In genomic region chr11:85308799-85309198, GRCm38 (mm10) we compare ENCODE assay signal across 17 mouse cellular contexts. TPM values are rescaled to one million over a fixed set of nuclear protein-coding genes. Genes with fewer than 3 reads are reported as not detected.
DNase-seq lines count a peak whose midpoint lies in the region; ATAC-seq lines count a peak whose summit lies in the region.
"Had no signal": no experiment of that assay in that cellular context is flagged by ENCODE, and none has a peak within 500 bp of the region (broad histone marks: within the 10 kb centered on the region; RNA-seq: fewer than 3 reads in every experiment).

No protein-coding gene starts in this region.

- H3K9ac ChIP-seq in liver, embryonic 13.5 days, result no peak overlapping the region
- H3K9ac ChIP-seq in liver, embryonic 11.5 days (ENCODE audit: low read depth, low read length), result no peak overlapping the region
- no peak overlapping the region for H3K9ac ChIP-seq in hindbrain, embryonic 13.5 days
- H3K9ac ChIP-seq: heart, embryonic 13.5 days; hindbrain, embryonic 14.5 days; kidney, embryonic 15.5 days; midbrain, embryonic 13.5 days; neural tube, embryonic 13.5 days had no signal

- peaks cover 31% of the 10 kb centered on the region for H3K4me1 ChIP-seq in liver, embryonic 13.5 days (replicated peaks)
- H3K4me1 ChIP-seq in liver, embryonic 11.5 days (replicated peaks; ENCODE audit: control insufficient read depth, insufficient read depth, low read length), result peaks cover 14% of the 10 kb centered on the region; the same call in 1 of the 2 replicates
- peaks cover 26% of the 10 kb centered on the region for H3K4me1 ChIP-seq in hindbrain, embryonic 13.5 days (replicated peaks)

- H3K4me2 ChIP-seq in liver, embryonic 13.5 days, result no peak overlapping the region
- no peak overlapping the region for H3K4me2 ChIP-seq in liver, embryonic 11.5 days
- no peak overlapping the region for H3K4me2 ChIP-seq in hindbrain, embryonic 13.5 days
- H3K4me2 ChIP-seq: heart, embryonic 13.5 days; hindbrain, embryonic 14.5 days; kidney, embryonic 15.5 days; midbrain, embryonic 13.5 days; neural tube, embryonic 13.5 days had no signal

- H3K9me3 ChIP-seq in liver, embryonic 13.5 days (replicated peaks), result no peaks in the 10 kb centered on the region
- H3K9me3 ChIP-seq in liver, embryonic 11.5 days (ENCODE audit: control insufficient read depth, low read length), result no peaks in the 10 kb centered on the region
- H3K9me3 ChIP-seq in hindbrain, embryonic 13.5 days, result no peaks in the 10 kb centered on the region
- H3K9me3 ChIP-seq: heart, embryonic 13.5 days; kidney, embryonic 15.5 days; limb, embryonic 10.5 days; midbrain, embryonic 13.5 days; neural tube, embryonic 13.5 days had no signal

- peak overlapping the region; percentile 34 for H3K27ac ChIP-seq in liver, embryonic 13.5 days
- H3K27ac ChIP-seq in liver, embryonic 11.5 days (ENCODE audit: low read depth, low read length), result no peak overlapping the region
- no peak overlapping the region for H3K27ac ChIP-seq in hindbrain, embryonic 13.5 days
- H3K27ac ChIP-seq: heart, embryonic 13.5 days; hindbrain, embryonic 14.5 days; kidney, embryonic 15.5 days; limb, embryonic 10.5 days; midbrain, embryonic 13.5 days; neural tube, embryonic 13.5 days had no signal

- ATAC-seq in liver, embryonic 13.5 days (ENCODE audit: low read depth), result no peak
- no peak for ATAC-seq in liver, embryonic 11.5 days (replicated peaks; ENCODE audit: low FRiP score)
- no peak for ATAC-seq in hindbrain, embryonic 13.5 days (ENCODE audit: low FRiP score)
- ATAC-seq: activated CD4-positive, CD25-positive, alpha-beta regulatory T cell, adult 4 months; forebrain, embryonic 14.5 days; midbrain, embryonic 13.5 days had no signal

- no peak overlapping the region for H3K4me3 ChIP-seq in liver, embryonic 13.5 days (replicated peaks)
- no peak overlapping the region for H3K4me3 ChIP-seq in liver, embryonic 11.5 days (ENCODE audit: low read depth, low read length)
- H3K4me3 ChIP-seq in hindbrain, embryonic 13.5 days, result no peak overlapping the region
- H3K4me3 ChIP-seq: heart, embryonic 13.5 days; kidney, embryonic 15.5 days; limb, embryonic 10.5 days; midbrain, embryonic 13.5 days; neural tube, embryonic 13.5 days had no signal

- no peaks in the 10 kb centered on the region for H3K27me3 ChIP-seq in liver, embryonic 13.5 days
- no peaks in the 10 kb centered on the region for H3K27me3 ChIP-seq in liver, embryonic 11.5 days (replicated peaks; ENCODE audit: control insufficient read depth, insufficient read depth, low read length)
- H3K27me3 ChIP-seq in hindbrain, embryonic 13.5 days, result 0 out of 2 replicates have a peak, but pooled peaks cover 2% of the 10 kb centered on the region
- H3K27me3 ChIP-seq: heart, embryonic 13.5 days; kidney, embryonic 15.5 days; midbrain, embryonic 13.5 days; neural tube, embryonic 13.5 days had no signal

- peaks cover 6% of the 10 kb centered on the region for H3K36me3 ChIP-seq in liver, embryonic 13.5 days
- H3K36me3 ChIP-seq in liver, embryonic 11.5 days (ENCODE audit: control insufficient read depth, insufficient read depth, low read length), result no peaks in the 10 kb centered on the region
- H3K36me3 ChIP-seq in hindbrain, embryonic 13.5 days, result no peaks in the 10 kb centered on the region
- H3K36me3 ChIP-seq: kidney, embryonic 15.5 days; midbrain, embryonic 13.5 days; neural tube, embryonic 13.5 days had no signal

- WGBS in liver, embryonic 13.5 days (ENCODE audit: insufficient replicate concordance), result 73% methylated on average over 2 of the region's 2 CpGs
- 76% methylated on average over 2 of the region's 2 CpGs for WGBS in liver, embryonic 11.5 days
- WGBS in hindbrain, embryonic 13.5 days, result 87% methylated on average over 2 of the region's 2 CpGs

- peak; percentile 63 for DNase-seq in cerebellum, adult 9-10 months
- DNase-seq in cerebellum, adult 18-20 months, result no peak
- no peak for DNase-seq in liver, embryonic 13.5 days
- no peak for DNase-seq in liver, embryonic 11.5 days (ENCODE audit: low spot score)
- DNase-seq in A20 (ENCODE audit: low read depth, low spot score), result peak; percentile 53
- peak; percentile 19 for DNase-seq in T-cell, adult 2 months (ENCODE audit: low spot score)
- DNase-seq in adrenal gland, adult 18-20 months (ENCODE audit: low spot score in 2 of 2), result no peak
- DNase-seq: gastrocnemius, postnatal 10 days had no signal

RNA-seq across cellular contexts. Expression of gene Ppm1d, which starts 2.2 kb away (rescaled TPM):
- polyA plus RNA-seq in liver, embryonic 13.5 days (2015; fragmentation: Nextera tagmentation; extraction: Ambion mirVana), result 21.8 and 22.7 TPM in 2 replicates
- polyA plus RNA-seq in liver, embryonic 11.5 days (2014; fragmentation: Nextera tagmentation; extraction: Ambion mirVana), result 19.6 and 19.9 TPM in 2 replicates
- total RNA-seq in adrenal gland, adult 18-20 months (2021), result 10 to 100 TPM; 11.9 to 12.9 TPM
- 18.3 and 19.5 TPM in 2 replicates for polyA plus RNA-seq in hindbrain, embryonic 13.5 days (2015; fragmentation: Nextera tagmentation; extraction: Ambion mirVana)

RNA-seq across cellular contexts. Expression of gene Bcas3, which starts 44.2 kb away (rescaled TPM):
- polyA plus RNA-seq in liver, embryonic 13.5 days (2015; fragmentation: Nextera tagmentation; extraction: Ambion mirVana), result 13.6 and 16.4 TPM in 2 replicates
- polyA plus RNA-seq in liver, embryonic 11.5 days (2014; fragmentation: Nextera tagmentation; extraction: Ambion mirVana), result 24.8 and 25.8 TPM in 2 replicates
- total RNA-seq in adrenal gland, adult 18-20 months (2021), result 10 to 100 TPM; 40.9 to 45.4 TPM
- polyA plus RNA-seq in hindbrain, embryonic 13.5 days (2015; fragmentation: Nextera tagmentation; extraction: Ambion mirVana), result 33.0 and 34.0 TPM in 2 replicates

Comparison
In these comparisons a context has a peak if more than half of its experiments do, and no peak if none do; other contexts are left out.
1. DNase-seq: peak in cerebellum, adult 9-10 months (single experiment), A20 (single experiment) and T-cell, adult 2 months (single experiment); none in cerebellum, adult 18-20 months (0 of 2), liver, embryonic 13.5 days (single experiment), liver, embryonic 11.5 days (single experiment) and adrenal gland, adult 18-20 months (0 of 2).